Mouse (Mus musculus) urinary bladder, postnatal 4 days (tissue): ENCODE measurements around the gene Krt81.
A peak's percentile ranks its signal among the peaks of the same experiment; 100 is the strongest.

Experiments
- DNase-seq, 2 experiments: peaks; one replicate each; pipeline ENCODE4 v3.0.0; 2021 to 2022; ENCODE audit warnings: low spot score in 2 of 2

Gene Krt81

DNA sequence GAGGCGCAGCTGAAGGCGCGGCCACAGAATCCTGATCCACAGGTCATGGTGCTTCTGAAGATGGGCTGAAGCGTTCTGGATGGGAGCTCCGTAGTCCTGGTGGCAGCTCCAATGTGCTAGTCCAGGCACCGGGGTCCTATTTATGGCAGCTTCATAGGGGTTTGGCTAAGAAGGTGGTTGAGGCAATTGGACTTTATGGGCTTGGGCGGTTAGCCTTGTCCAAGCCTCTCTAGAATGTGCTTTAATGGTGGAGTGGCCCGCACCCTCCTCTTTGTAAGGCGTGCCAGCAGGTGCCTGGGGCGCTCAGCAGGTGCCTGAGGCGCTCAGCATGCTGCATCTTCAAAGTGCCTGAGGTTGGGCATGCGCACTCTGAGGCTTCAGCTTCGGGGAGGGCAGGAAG lies at the start of gene Krt81:
TSS of gene Krt81 (minus strand) at position 101 of the 400 bp plus-strand sequence.
- DNase-seq = no peak

DNA sequence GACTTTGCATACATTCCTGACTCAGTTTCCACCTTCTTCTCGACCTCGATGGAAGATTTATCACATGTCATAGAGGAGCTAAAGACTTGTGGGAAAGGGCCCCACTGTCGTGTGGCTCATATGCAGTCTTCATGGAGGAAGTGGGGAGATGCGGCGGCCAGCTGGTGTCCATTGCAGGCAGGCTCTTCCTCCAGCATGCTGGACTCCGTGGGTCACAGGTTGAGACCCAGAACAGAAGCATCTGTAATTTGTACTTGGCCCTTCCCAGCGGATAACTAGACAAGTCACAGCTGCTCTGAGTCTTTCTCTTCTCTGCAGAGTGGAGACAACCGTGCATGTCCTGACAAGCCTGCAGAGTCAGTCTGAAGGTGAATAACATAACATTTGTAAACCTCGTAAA lies 44.7 kb upstream of the Krt81 start:
- no peak for DNase-seq

DNA sequence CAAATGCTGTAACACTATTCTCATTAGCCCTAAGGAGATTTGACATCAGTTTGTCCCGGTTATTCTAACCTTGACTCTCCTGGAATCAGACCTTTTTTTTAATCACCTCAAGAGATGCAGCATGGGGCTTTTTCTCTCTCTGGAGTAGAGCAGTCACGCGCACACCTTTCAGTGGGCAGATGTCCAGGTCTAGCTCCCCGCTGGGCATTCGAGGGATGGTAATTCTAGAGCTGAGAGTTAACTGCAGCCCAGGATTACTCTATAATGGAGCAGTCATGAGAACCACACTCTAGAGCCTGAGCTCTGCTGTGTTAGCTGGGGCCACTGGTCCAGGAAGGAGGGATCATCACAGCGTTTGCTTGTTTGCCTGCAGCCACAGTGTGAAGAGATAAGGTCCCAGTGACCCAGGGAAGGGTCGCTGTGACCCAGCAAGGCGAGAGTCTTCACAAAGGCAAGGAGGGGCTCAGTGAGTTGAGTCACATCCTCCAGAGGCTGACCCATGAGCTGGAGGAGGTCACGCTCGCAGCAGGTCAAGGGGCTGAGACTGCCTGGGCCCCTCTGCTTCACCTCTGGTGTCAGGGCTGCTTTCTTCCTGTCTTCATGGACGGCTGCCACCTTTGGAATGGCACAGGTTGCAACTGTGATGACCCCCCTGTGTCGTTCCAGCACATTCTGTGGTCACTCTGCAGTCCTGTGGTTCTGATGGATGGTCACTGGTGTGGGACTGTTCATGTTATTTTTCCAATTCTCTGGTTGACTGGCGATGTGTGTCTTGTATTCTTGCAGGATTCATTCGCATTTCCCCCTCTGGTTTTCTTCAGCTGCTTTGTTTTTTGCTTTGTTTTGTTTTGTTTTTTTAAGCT lies 43.6 kb upstream of the Krt81 start:
- DNase-seq = no peak

DNA sequence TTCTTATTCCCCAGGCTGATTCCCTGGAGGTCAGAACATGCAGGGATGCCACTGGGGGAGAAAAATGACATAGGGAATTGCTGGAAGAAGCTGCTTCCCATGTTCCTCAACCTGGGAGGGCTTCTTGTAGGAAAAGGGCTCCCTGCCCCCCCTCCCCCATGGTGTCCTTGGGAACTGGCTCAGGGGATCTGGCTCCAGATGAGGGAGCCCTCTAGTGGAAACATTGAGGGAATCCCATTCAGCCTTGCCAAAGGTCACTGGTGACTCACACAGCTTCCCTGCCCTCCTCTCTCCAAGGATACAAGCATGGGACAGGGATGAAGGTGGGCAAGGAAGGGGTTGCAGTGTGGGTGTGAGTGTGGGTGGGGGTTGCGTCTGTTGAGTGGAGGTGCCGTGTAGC lies 33.6 kb upstream of the Krt81 start:
- no peak for DNase-seq

DNA sequence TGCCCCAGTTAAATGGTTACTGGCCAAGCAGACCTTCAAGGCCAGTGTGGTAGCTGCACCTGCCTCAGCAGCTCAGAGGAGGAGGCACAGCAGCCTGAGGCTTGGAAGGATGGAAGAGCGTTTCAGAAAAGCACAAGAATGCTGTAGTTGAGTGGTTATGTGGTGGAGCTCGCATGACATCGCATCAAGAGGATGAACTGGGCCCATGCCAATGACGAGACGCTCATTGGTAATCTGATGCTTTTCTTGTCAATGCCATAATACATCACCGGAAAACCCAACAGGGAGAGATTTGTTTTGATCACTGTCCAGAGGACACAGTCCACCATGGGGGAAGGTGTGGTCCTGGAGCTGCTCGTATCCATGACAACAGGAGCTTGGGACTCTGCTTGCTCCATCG lies 31.7 kb upstream of the Krt81 start:
- DNase-seq = no peak

DNA sequence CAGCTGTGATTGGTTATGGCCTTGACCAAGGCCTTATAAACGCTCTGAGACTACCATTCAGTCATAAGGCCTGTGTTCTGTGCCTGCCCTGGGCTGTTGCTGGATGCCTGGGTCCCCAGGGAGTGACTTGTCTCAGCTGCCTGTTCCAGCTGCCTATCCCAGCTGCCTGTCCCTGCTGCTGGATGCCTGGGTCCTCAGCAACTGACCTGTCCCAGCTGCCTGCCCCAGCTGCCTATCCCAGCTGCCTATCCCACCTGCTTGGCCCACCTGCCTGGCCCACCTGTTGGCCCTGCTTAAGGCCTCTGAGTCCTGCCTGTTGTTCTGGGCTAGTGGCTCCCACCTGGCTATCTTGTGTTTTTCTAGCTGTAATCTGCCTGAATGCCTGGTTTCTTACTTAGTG lies 30.7 kb upstream of the Krt81 start:
- DNase-seq = no peak

DNA sequence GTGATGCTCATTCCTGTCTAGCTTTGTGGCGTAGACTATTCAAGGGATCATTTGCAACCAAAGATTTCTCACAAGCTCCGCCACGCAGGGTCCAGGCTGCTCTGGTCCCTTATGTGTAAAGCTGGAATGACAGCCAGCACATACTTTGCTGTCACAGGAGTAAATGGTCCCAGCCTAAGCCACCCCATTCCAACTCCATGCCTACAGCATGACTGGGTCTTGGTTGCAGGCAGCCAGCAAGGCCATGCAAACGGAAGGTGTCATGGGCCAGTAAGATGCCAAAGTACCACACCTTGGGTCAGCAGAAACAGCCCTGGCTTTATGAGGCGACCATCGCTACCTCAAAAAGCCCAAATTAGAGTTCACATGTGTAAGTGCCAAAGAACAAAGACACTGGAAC lies 30.2 kb upstream of the Krt81 start:
- no peak for DNase-seq

DNA sequence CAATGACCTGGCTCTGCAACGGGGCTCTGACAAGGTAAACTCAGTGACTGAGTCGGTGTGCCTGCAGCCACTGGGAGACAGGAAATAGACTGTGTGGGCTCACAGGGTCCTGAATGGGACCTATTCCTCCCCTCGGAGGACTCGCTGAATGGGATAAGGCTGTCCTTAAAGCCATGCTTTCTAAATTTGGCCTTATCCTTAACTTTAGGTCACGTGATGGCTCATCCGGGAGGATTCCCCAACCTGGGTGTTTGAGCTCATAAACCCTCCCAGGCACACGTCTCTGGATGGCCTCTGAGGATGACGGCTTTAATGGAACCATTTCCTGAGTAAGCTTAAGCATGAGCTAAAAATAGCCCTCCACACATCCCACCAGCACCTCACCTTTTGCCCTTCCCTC lies 29.2 kb upstream of the Krt81 start:
- DNase-seq = no peak

DNA sequence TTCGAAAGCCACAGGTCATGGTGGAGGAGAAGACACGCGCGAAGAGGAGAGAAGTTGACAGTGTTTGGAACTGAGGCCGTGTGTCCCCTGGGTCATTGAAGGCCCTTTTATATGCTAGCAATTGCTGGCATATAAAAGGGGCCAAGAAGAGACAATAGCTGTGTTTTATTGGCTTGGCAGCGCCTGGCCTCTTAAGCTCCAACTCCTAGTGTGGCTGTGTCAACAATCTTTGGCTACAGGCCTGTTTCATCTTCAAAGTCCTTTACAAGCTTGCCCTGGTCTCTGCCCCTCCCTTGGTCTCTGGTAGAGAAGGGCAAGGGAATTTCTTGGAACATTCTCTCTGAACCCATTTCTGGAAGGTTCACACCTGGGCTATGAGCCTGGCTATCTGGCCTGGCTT lies 27.9 kb upstream of the Krt81 start, which contains the start of gene Krt83:
TSS of gene Krt83 (minus strand) at position 82 of the 400 bp plus-strand sequence.
- DNase-seq = no peak

DNA sequence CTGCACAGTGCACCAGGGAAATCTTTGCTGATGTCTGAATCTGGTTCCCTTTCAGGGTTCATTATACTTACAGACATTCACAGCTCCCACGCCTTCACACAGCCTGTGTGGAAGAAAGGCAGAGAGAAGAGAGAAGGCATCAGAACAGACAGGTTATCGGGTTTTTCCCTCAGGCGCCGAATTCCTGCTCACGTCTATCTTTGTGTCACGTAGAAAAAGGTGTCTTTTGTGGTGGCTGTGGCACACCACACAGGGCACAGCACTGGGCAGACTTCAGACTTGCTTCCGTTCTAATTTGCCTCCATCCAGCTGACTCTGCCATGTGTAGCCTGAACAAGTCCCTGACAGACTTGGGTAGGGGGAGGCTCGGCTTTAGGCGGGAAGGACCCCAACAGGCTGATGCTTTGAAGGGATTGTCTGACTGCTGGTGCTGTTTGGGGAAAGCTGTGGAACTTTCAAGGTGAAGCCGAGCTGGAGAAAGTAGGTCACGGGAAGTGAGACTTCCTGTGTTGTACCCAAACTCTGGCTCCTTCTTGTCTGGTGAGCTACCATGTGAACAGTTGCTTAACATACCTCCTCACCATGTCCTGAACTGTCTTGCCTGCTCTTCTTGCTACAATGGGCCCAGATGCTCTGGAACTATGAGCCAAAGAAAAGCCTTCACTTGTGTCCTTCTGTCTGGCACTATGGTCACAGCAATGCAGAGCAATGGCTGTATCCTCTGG lies 22.5 kb upstream of the Krt81 start:
- DNase-seq = no peak

DNA sequence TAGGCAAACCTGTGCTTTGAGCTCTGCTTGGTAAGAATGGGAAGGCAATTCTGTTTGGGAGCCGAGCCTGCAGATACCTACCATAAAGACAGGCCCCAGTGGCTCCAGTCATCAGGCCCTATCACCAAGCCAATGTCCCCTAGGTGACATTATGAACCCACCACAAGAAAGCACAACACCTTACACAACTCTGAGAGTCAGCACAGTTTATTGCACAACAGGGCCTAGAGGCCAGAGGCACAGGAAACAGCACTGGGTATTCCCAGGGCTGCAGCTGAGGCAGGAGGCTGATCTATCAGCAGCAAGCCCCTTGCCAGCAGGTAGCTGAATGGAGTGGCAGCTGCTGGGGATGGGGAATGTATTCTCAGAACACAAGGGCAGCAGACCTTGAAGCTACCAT lies 21.4 kb upstream of the Krt81 start:
- no peak for DNase-seq

DNA sequence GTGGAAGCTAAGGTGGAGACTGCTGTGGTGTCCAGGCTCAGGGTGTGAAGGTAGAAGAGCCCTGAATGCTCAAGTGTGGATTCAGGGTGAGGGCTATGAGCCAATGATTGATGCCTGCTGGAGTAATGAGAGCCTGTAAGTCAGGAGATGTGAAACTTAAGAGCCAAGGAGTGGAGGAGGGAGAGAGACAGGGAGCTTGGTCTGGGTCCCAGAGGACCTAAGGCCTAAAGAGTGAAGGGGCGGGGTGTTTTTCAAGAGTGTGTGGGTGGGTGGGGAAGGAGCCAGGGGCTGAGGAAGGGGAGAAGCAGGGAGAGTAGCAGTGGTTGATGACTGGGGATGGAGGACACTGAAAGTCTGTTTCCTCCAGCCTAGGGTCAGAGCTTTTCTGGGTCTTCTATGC lies 20.1 kb upstream of the Krt81 start:
- DNase-seq = no peak

DNA sequence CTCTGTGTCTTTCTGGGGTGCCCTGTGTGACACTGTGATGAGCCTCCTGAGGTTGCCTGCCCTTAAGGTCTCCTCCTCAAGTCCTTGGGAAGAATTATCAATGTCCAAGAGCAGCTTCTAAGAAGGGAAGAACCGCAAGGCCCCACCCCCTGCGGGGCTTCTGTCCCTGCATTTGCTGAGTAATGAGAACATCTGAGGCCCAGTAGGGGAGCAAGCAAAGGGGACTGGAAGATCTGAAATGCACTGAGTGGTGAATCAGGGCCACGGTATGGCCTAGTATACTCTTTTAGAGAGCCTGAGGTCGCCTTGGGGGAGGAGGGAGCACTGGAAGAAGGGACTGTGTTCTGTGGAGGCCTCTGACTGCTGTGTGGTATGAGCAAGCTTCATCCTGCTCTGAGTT lies 18.5 kb upstream of the Krt81 start:
- DNase-seq = no peak

DNA sequence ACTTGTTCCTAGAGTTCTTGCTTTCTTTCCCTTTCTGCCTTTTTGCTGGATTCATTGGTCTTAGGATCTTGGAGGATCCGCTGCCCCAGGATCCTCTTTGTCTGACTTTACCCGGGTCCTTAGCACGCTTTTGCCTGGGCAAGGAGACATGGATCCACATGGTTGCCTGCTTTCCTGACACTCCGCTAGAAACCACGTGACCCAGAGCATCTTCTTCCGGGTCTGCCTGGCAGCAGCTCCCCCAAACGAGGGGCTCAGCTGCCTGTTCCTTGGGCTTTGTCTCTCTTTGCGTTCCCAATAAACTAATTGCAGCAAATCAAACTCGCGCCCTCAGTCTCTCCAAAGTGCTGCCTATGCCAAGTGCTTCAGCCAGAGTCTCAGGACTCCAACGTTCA lies 16.1 kb upstream of the Krt81 start:
- DNase-seq = no peak

DNA sequence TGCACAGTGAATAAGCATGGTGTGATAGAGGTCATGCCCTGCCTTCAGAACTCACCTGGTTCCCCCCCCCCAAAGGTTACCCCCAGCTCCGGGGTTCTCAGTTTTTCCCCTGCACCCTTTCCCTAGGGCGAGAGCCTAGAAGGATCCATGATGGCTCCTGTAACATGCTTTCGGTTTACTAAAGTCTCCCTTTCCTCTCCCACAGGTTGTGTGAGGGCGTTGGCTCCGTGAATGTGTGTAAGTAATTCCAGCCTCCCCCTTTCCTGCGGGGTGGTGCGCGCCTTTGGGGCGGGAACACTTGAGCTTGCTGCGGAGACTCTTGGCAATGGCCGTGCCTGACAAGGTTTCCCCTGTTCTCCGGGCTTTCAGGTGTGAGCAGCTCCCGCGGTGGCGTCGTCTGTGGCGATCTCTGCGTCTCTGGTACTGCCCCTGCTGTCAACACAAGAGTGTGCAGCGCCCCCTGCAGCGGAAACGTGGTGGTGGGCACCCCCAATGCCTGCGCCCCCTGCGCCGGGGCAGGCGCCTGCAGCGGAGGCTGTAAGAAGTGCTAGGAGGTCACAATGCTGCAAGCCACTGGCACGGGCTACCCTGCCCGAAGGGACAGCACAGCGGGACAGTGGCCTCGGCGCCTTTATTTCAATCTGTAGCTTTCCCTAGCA lies 15.6 kb upstream of the Krt81 start:
- peak; percentile 37 to 68 for DNase-seq

DNA sequence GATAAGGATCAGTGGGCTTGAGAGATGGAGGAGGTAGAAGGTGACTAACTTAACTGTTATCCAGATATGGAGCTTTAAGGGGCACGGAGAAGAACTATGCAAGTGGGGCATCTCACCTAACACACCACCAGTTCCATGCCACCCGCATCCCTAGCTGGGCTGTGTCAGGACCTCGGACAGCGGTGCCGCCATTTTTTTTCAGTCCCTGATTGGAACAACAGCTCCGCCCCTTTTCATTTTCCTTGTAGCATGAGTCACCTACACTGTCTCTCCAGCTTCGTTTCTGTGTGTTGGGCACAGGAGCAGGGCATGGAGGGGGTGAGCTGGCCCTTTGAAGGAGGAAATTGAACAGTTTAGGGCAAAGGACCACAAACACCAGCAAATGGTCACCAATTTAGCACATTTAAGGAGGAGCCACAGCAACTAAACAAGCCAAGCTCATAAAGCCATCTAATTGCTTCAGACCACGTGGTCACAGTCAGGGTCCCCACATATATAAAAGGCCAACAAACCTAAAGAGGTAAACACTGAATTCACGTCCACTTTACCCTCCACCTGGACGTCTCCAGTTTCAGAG lies 9.5 kb upstream of the Krt81 start, which contains the start of gene Krt86:
TSS of gene Krt86 (plus strand) at position 527 of the 577 bp plus-strand sequence.
- DNase-seq = no peak

DNA sequence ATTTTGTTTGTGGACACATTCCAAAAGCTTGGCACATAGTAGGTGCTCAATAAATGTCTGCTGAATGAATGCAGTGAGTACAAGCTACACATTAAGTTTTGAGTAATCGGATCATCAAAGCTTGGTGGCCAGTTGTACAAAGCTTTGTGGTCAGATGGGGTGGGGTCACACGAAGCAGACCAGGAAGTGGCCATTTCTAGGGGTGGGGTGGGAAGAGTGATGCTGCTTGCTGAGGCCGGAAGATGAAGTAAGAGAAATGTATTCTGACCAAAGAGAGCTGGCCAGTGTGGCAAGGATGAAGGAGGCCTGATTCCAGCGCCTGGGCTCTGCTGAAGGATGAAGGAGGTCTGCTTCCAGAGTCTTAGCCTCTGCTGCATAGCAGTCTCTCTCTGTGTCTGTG lies 5.5 kb upstream of the Krt81 start:
- DNase-seq = no peak

DNA sequence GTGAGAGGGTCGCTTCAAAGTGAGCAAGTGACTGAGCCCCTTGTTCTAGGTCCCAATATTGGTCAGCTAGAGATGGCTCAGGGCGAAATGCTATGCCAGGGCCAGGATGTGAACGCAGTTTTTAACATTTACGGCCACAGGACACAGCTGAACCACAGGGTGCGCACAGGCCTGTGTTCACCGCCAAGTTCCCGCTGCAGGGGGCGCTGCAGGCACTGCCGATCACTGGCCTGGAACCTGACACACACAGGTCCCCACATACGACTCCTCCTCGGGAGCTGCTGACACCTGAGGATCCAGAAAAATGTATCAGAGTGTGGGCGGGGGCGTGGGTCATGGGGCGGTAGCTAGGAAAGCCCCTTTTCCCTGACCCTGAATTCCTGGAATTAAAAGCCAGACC lies 4.3 kb downstream of the Krt81 start:
- DNase-seq = no peak

DNA sequence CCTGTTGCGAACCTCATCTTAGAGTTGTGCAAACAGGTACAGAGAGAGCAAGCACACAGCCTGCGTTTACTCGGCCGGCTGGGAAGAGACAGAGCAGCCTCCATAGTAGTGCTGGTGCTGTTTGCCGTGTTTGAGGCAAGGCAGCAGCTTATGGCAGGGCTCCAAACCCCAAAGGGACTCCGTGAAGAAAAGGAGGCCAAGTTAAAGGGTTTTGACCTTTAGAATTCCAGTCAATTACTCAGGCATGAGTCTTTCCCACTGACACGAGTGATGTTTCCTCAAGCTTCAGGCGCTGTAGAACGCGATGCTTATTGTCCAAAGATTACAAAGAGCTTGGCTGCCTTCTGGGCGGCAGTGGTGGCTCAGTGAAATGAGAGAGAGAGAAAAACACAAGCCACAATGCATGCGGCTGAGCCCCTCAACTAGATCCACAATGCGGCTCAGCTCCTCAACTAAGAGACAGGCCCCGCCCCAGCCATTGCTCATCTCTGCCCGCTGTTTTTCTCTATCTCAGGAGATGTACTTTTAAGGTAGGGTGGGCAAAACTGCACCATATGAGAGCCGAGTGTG lies 5.1 kb downstream of the Krt81 start:
- no peak for DNase-seq

DNA sequence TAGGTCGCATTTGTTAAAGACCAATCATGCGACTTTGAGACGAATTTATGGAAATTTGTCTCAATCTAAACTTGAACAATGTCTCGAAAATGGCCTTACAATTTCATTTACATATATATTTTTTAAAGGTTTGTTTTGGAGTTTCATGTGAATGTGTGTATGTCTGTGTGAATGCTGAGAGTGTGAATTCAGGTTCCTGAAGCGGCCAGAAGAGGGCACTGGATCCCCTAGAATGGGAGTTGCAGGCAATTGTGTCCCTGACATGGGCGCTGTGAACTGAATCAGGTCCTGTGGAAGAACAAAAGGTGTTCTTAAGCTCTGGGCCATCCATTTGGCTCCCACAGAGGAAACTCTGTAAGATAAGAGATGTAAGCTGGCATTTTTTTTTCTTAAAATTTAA lies 7.7 kb downstream of the Krt81 start:
- no peak for DNase-seq

DNA sequence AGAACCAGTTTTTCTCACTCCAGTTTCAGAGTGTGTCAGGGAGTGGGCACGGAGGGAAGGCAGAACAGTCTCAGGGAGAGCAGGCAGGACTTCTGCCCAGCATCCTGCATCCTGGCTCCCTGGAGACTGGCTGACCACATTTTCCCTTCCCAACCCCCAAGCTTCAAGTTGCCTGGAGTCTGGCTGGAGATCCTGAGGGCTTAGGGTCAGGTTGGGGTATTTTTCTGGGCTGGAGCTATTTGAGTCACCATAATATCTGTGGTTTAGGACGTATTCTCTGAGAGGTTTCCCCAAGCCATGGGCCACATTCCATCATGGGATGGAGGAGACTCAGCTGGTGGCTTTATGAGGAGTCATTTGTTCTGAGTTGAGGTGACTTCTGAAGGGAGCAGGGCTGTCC lies 8.3 kb downstream of the Krt81 start:
- DNase-seq = no peak

DNA sequence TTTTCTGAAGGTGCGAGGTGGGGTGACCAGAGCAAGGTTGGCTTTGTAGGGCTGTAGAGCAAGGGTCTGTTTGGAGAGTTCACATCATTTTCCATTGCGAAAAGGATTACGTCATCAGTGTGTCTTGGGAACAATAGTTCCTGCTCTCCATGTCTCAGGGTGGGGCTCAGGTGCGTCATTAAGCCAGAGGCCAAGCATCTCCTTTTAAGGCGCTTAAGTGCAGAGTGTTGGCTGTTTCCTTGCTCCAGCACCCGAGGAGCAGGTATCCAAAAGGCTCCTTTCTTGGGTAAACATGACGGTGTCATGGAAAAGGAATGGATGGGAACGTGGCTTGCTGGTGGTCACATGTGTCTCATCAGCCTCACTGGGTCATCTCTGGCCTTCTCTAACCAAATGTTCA lies 8.8 kb downstream of the Krt81 start:
- no peak for DNase-seq
